Mouse (Mus musculus) embryo, embryonic 9.5 days (tissue): ENCODE data around the gene Mrpl42.

Experiments used
- DNase-seq: peaks from one replicate; pipeline ENCODE4 v3.0.0-alpha.2; 2017; ENCODE audit errors: extremely low spot score

The Mrpl42 gene

GRCm38 (mm10) chr10:95458050-95458806 lies 43.5 kb downstream of the Mrpl42 start:
- DNase-seq = no peak

- no peak for DNase-seq
These were observed 44.2 kb downstream of the Mrpl42 start for GRCm38 (mm10) chr10:95457367-95458049.

GRCm38 (mm10) chr10:95456103-95456502 lies 45.6 kb downstream of the Mrpl42 start:
- DNase-seq = no peak

- no peak for DNase-seq
These were observed 48.5 kb downstream of the Mrpl42 start for GRCm38 (mm10) chr10:95453282-95453681.

GRCm38 (mm10) chr10:95449033-95449432 lies 52.7 kb downstream of the Mrpl42 start:
- DNase-seq = no peak

GRCm38 (mm10) chr10:95447954-95448353 lies 53.8 kb downstream of the Mrpl42 start:
- DNase-seq = no peak

- DNase-seq = no peak
These were observed 56.4 kb downstream of the Mrpl42 start for GRCm38 (mm10) chr10:95445104-95446056.

- no peak for DNase-seq
These were observed 59.4 kb downstream of the Mrpl42 start for GRCm38 (mm10) chr10:95442334-95442733.

GRCm38 (mm10) chr10:95440566-95440965 lies 61.2 kb downstream of the Mrpl42 start:
- DNase-seq = no peak

- DNase-seq = no peak
These were observed 61.9 kb downstream of the Mrpl42 start for GRCm38 (mm10) chr10:95439718-95440339.

- no peak for DNase-seq
These were observed 62.8 kb downstream of the Mrpl42 start for GRCm38 (mm10) chr10:95438941-95439340.
